Mouse (Mus musculus) heart, postnatal 4 days (tissue): ENCODE data around the gene Tm9sf1. TPM values are rescaled to one million over a fixed set of nuclear protein-coding genes. Genes with fewer than 3 reads are reported as not detected.

Source experiments
- DNase-seq: peaks from one replicate; pipeline ENCODE4 v3.0.0; 2021
- total RNA-seq, 2 experiments: library from RNA; stranded (reverse); gene quantifications; 2 replicates each; pipeline ENCODE4 v1.2.3; 2021

Tm9sf1 gene
- total RNA-seq, 2 experiments from 2014 or later: 60.1 to 72.3 TPM

DNA sequence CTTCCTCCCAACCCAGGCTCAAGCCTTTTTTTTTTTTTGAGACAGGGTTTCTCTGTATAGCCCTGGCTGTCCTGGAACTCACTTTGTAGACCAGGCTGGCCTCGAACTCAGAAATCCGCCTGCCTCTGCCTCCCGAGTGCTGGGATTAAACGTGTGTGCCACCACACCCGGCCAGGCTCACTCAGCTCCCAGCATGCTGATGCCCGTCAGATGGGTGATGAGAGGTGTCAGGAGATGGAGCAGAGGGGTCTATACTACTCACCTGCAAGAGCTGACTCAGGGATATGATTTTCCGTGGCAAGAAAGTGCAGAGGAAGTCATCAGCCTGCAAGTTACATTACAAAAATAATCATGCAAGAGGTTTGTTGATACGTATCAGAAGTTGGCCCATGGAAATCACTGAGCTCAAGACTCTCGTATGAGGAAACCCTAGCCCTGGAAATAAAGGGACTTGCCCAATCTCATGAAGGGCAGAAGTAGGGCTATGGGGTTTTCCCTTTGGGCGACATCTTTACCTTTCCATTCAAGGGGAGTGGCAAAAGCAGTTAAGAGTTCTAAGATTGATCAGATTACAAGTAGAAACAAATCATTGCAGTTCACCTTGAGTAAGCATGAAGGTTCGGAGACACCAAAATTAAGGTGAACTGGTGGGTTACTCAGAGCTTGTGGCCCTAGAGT, 53.7 kb downstream of the Tm9sf1 start:
- no peak for DNase-seq

GRCm38 (mm10) chr14:55589271-55589670, 54.3 kb downstream of the Tm9sf1 start:
- no peak for DNase-seq

DNA sequence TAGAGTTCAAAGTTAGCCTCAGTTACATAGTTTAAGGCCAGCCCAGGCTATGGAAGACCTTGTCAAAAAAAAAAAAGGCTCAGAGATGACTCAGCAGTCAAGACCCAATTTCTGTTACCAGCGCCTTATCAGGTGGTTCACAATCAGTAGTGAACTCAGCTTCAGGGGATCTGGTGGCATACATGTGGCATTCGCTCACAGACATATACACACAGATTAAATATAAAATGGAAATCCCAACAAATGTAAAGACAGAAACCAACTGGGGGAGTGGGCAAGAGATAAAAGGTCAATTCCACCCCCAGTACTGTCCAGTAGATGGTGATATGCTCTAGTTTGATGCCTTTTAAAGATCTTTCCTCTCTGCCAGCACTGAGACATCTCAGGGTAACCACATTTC, 57.5 kb downstream of the Tm9sf1 start:
- DNase-seq: no peak

Other genes with a start within 250 kb of the Tm9sf1 start
- 100 to 1,000 TPM; 102 to 115 TPM for gene Dhrs4, start 165.0 kb downstream of the Tm9sf1 start, total RNA-seq
- 1 to 10 TPM; 2.9 to 5.9 TPM for gene Carmil3, start 153.2 kb downstream of the Tm9sf1 start, total RNA-seq
- gene Cpne6, start 133.4 kb downstream of the Tm9sf1 start, total RNA-seq: under 1 TPM in 1 of 2 experiments, not detected in 1; 0.12 TPM
- not detected for gene Nrl, start 118.8 kb downstream of the Tm9sf1 start, total RNA-seq
- gene Pck2, start 103.5 kb downstream of the Tm9sf1 start, total RNA-seq: 10 to 100 TPM; 19.7 to 21.5 TPM
- gene Dcaf11, start 83.8 kb downstream of the Tm9sf1 start, total RNA-seq: 10 to 100 TPM; 60.8 to 63.0 TPM
- gene A730061H03Rik, start 83.4 kb downstream of the Tm9sf1 start, total RNA-seq: not detected
- gene Fitm1, start 68.2 kb downstream of the Tm9sf1 start, total RNA-seq: 100 to 1,000 TPM; 122 to 152 TPM
- gene Psme1, start 65.7 kb downstream of the Tm9sf1 start, total RNA-seq: 100 to 1,000 TPM; 232 to 244 TPM
- 10 to 100 TPM; 37.3 to 40.1 TPM for gene Emc9, start 58.5 kb downstream of the Tm9sf1 start, total RNA-seq
- gene Psme2, start 52.7 kb downstream of the Tm9sf1 start, total RNA-seq: 100 to 1,000 TPM; 127 to 153 TPM
- gene Rnf31, start 52.1 kb downstream of the Tm9sf1 start, total RNA-seq: 10 to 100 TPM; 25.9 to 27.9 TPM
- gene Irf9, start 40.2 kb downstream of the Tm9sf1 start, total RNA-seq: 1 to 10 TPM; 7.6 to 9.9 TPM
- under 1 TPM; 0.43 to 0.54 TPM for gene Rec8, start 25.8 kb downstream of the Tm9sf1 start, total RNA-seq
- 10 to 100 TPM; 64.6 to 67.1 TPM for gene Ipo4, start 7.8 kb downstream of the Tm9sf1 start, total RNA-seq
- gene Gm49378, start 5.9 kb downstream of the Tm9sf1 start, total RNA-seq: 1 to 10 TPM; 3.7 to 4.3 TPM
- 1 to 10 TPM; 1.1 to 1.2 TPM for gene Tssk4, start 6.4 kb upstream of the Tm9sf1 start, total RNA-seq
- gene Mdp1, start 16.7 kb upstream of the Tm9sf1 start, total RNA-seq: 10 to 100 TPM; 63.2 to 66.7 TPM
- gene Gmpr2, start 28.1 kb upstream of the Tm9sf1 start, total RNA-seq: 10 to 100 TPM; 16.6 to 21.0 TPM
- gene Nedd8, start 28.3 kb upstream of the Tm9sf1 start, total RNA-seq: 100 to 1,000 TPM; 296 to 328 TPM
- gene Tinf2, start 38.0 kb upstream of the Tm9sf1 start, total RNA-seq: 10 to 100 TPM; 23.4 to 25.7 TPM
- under 1 TPM; 0.20 to 0.50 TPM for gene Tgm1, start 70.1 kb upstream of the Tm9sf1 start, total RNA-seq
- 10 to 100 TPM; 13.1 to 13.9 TPM for gene Rabggta, start 78.5 kb upstream of the Tm9sf1 start, total RNA-seq
- gene Dhrs1, start 101.9 kb upstream of the Tm9sf1 start, total RNA-seq: 10 to 100 TPM; 46.0 to 51.4 TPM
- 10 to 100 TPM; 17.8 to 18.3 TPM for gene Nop9, start 101.9 kb upstream of the Tm9sf1 start, total RNA-seq
- 1 to 10 TPM; 1.2 to 2.2 TPM for gene Cideb, start 114.7 kb upstream of the Tm9sf1 start, total RNA-seq
- under 1 TPM; 0.11 to 0.26 TPM for gene Ltb4r2, start 117.6 kb upstream of the Tm9sf1 start, total RNA-seq
- gene Ltb4r1, start 122.2 kb upstream of the Tm9sf1 start, total RNA-seq: under 1 TPM; 0.50 TPM
- 10 to 100 TPM; 18.9 to 22.3 TPM for gene Adcy4, start 140.3 kb upstream of the Tm9sf1 start, total RNA-seq
- gene Ripk3, start 145.1 kb upstream of the Tm9sf1 start, total RNA-seq: 10 to 100 TPM; 10.6 to 14.0 TPM
- 10 to 100 TPM; 12.7 to 13.3 TPM for gene Nfatc4, start 179.3 kb upstream of the Tm9sf1 start, total RNA-seq
- 10 to 100 TPM; 36.0 to 36.3 TPM for gene Nynrin, start 210.2 kb upstream of the Tm9sf1 start, total RNA-seq
- gene Cbln3, start 240.6 kb upstream of the Tm9sf1 start, total RNA-seq: under 1 TPM; 0.62 to 0.65 TPM
- 10 to 100 TPM; 11.6 to 12.0 TPM for gene Khnyn, start 241.1 kb upstream of the Tm9sf1 start, total RNA-seq